Mouse (Mus musculus) megakaryocyte progenitor cell, adult 5-6 weeks (primary cell): Measurements from ENCODE around the gene Slc18b1. TPM values are rescaled to one million over a fixed set of nuclear protein-coding genes. Genes with fewer than 3 reads are reported as not detected.
"Not testable (repeated sequence)": the region's sequence is repeated elsewhere in the genome, so short reads cannot be mapped to it uniquely, and the experiment has no call there.

Experiments
- ATAC-seq: replicated peaks from 2 replicates; pipeline ENCODE4 v1.8.0; 2016; ENCODE audit warnings: mild to moderate bottlenecking, moderate TSS enrichment, inconsistent platforms; ENCODE audit not compliant: poor library complexity
- total RNA-seq, 2 experiments: library from RNA; stranded (forward) in 1 of 2; stranded (reverse) in 1 of 2; fragments of 157-497, 149-512 nt in 1 of 2; fragments of 200-1000 nt in 1 of 2; gene quantifications; 2 replicates each; pipeline versions ENCODE4 v1.2.3 to v1.2.4; 2015 to 2017

Gene Slc18b1
- total RNA-seq (2015), result 0.51 and 3.6 TPM in 2 replicates
- total RNA-seq (2017), result 0.04 and 0.30 TPM in 2 replicates

DNA sequence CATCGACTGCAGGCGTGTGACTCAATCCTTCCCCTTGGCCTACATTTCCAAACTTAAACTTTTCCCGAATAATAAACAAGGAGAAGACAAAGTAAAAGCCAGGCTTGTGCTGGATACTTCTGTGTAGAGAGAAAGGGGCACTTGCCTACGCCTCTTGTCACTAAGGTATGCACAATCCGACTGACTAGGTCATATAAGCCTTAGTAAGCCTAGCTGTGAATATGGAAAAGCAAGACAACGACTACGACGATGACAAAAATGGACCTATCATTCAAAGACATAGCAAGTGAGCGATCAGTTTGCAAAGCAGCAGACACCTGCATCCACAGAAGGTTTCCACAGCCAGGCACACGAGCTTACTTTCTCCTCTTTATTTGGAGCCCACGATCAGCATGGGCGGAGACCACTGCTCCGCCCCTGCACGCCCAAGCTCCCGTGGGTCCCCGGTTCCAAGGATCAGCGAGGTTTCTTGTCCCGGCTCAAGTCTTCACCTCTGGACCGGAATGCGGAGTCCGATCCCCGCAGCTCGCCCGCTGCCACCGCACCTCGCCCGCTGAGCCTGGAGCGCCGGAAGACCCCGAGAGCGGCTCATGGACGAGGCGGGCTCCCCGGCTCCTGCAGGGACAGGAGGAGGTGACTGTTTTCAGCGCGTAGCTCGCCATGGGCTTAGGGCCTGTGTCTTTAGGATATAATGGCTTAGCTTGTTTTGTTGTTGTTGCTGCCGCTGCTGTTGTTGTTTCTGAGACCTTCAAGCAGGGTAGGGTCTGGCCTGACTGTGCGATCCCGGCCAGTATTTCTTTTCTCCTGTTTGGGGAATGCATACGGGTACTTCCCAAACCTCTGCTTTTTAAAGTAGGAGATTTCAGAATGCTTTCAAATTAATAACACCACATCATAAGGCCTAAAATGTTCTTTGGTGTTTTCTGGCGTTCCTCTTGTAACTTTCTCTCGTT is at the start of gene Slc18b1:
Gene Slc18b1 (plus strand): TSS at position 436 of the 953 bp plus-strand sequence.
- ATAC-seq, result peak; percentile 68

DNA sequence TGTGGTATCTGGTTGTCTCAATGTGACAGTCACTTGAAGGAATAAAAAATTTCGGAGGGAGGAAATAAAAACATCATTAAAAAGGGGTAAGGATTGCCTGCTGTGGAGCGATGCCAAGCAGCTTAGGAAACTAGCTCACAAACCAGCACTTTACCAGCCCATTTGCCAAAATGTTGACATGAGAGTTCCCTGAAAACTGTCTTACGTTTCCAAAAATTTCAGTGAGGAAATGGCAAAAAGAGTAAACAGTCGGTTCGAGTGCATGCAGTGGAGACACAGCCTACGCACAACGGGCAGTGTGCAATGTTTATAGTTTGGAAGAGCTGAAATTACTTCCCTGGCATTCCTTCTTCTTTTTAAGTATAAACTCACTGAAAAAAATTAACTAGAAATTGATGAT is 42.6 kb upstream of the Slc18b1 start:
- ATAC-seq, result no peak

DNA sequence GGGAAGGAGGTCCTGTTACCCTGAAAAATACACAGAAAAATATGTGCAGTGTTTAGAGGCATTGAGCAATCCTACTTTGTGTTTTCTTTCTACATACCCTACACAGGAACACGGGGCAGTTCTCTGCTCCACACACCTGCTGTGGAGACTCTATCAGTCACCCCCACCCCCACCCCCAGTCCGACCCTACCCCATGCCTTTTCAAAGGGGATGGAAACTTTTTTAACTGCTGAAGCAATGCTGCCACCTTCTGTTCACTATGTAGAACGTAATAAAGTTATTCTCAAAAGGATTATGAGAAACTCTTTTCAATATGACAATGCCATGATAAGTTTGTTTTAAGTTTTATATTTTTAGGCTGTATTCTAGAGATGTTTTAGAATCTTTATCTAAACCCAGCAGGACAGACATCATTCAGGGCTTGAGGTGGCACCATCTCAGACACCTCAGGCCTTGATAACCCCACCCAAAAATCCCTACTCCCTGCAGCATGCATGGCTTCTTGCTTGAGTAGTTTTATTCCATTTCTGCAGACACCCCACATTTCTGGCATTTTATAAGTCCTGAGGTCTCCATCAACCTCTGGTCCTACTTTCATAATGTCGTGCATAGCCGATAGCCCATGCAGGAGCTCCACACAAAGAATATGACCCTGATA is 19.4 kb upstream of the Slc18b1 start:
- ATAC-seq, result no peak

DNA sequence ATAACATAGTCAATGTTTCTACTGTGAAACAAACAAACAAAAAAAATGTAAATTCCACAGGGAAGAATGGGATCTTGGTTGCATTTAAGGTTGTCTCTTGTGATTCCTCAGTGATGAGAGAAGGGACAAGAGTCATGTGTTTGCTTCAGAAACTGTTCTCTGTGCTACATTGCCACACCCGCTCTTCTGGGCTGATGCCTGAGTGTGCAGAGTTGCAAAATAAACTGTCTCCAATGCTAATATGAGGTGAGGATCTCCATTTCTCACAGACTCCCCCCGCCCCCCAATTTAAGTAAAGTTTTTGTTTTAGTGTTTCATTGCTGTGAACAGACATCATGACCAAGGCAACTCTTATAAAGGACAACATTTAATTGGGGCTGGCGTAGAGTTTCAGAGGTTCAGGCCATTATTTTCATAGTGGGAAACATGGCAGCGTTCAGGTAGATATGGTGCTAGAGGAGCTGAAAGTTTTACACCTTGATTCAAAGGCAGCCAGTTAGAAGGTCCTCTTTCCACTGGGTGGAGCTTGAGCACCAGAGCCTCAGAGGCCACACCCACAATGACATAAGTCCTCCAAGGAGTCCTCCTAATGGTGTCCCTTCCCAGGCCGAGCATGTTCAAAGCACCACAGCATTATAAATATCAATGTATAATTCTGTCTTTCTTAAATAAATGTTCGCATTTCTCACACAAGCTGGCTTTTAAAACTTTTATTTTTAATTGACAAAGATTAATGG is 16.1 kb upstream of the Slc18b1 start:
- peak; percentile 54 for ATAC-seq

DNA sequence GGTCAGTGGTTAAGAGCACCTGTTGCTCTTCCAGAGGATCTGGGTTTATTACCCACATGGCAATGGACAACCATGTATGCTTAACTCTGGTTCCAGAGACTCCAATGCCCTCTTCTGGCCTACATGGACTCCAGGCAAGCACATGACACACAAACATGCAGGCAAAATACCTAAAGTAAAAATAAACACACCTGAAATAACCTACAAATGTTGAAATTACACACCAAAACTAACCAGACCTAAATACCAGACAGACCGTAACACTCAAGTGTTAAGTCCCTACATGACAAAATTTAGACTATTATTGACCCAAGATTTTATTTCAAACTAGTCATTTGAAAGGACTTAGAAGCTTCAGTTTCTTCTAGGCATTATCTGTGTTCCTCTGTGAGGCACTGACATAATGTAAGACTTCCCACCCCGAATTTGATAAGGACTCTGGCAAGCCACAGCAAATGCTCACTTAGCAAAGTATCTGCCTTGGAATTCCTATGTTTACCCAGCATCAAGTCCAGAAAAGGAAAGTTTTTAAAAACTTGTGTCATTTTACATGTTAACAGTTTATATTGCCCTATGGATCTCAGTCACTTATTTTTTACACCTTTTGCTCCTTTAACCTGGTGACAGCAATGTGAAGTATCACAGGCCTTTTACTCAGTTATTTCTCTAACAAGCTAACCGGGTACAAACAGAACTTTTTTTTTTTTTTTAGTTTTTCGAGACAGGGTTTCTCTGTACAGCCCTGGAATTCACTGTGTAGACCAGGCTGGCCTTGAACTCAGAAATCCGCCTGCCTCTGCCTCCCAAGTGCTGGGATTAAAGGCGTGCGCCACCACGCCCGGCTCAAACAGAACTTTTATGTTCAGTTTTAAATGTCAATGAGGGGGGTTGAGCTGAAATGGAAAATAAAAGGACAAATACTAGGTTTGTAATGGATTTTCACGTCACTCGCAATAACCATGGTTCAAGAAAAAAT is 14.7 kb upstream of the Slc18b1 start:
- peak; percentile 8; the same call in 1 of the 2 replicates for ATAC-seq

DNA sequence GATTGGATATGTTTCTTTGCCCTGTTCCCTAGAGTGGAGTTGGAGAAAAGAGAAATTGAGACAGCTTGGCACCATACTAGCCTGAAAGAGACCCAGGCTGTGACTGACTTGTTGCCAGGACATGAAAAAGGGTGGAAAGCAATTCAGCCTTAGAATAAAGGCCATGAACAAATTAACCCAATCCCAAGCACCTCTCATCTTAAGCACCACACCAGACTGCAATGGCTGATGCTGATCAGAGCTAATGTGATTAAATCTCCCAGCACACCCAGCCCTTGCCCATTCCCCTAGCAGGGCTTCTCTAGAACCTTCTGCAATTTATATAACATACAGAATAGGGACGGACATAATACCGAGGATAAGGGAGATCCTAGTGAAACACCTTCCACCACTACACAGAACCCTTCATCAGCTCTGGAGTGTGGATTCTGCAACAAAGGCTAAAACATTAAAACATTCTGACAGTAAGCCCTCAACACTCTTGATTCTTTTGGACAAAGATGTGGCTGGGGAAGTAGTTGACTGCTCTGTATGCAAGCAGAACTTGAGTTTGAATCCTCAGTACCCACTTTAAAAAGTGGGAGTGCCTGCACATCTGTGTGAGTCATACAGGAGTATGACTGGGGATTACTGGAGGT is 13.8 kb upstream of the Slc18b1 start:
- peak; percentile 1; the same call in 1 of the 2 replicates for ATAC-seq

DNA sequence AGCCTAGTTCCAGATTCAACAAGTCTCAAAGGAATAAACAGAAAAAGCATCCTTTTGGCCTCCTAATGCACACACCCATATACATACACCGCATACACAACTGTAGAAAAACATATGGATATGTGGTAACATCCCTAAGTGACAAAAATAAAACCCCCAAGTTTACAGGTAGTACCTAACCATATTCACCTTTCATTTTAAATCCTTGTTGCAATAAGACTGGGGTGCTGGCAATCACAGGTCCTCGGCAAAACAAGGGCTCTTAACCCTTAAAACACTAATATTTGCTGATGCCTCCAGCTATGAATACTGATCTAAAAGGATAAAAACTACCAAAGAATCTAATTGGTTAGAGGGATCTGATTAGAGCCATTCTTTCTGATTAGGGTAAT is 13.3 kb upstream of the Slc18b1 start:
- no peak for ATAC-seq

DNA sequence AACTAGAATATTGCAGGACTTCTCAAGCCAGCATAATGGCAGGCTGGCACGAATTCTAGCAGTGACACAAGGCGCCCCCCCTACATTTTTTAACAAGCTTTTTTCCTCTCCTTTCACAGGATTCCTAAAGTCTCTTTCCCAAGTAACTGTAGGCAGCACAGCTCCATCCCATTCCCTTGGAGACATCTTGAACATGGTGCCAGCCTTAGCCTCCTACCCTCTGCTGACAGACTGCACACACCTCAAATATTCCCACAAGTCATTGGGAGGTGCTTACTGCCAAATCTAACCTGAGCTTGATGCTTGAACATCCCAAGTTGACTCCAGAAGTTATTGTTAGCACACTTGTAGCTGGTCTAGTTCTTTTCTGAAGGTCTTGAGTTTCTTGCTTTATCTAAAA is 12.7 kb upstream of the Slc18b1 start:
- ATAC-seq, result no peak

DNA sequence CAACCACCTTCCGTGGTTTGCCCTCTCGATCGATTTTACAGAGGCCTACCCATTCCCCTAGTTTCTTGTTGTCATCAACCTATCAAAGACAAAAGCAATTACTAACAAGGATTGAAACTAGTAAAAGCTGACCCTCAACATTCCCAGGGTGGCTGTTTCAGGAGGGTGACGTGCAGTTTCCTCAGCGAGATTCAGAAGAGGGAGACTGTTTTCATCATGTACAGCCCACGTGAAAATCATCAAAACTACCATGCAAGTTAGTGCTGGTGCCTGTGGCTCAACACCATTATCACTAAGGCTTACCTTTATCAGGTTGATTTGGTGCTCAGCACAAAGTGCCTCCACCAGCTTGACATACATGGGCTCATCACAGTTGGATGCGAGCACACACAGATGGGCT is 11.2 kb upstream of the Slc18b1 start:
- ATAC-seq, result not testable (repeated sequence)

DNA sequence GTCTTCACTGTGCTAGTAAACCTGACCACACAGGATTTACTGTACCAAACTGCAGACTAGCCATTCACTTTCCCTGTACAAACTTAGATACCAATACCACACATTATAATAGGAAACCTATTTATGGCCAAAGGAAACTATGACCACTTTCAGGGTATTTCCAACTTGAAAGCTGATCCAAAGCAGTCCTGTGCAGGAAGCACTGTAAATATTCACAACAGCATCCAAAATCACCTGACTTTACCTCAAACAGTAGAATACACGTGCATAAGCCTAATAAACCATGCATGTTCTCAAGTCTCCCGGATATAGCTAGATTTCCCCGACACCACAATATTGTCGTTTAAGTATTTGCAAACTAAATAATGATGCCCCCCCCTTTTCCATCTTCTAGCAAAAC is 10.7 kb upstream of the Slc18b1 start:
- no peak for ATAC-seq

DNA sequence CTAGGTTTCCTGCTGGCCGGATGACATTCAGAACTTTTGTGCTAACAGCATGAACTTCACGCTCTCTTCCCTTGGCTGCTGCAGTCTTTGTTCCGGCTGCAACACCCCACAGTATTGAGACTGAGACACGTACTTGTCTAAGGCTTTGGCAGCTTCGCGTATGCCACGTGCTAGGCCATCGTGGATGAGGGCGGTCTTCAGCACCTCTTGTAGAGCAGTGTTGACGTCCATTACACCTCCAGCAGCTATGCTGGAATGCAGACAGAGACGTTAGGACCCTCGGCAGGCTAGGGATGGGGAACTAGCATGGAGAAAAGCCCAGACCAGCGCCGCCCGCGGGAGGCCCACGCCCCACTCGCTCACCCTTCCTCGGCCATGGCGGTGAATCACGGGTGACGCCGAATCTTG is 10.2 kb upstream of the Slc18b1 start:
- ATAC-seq, result not testable (repeated sequence)

DNA sequence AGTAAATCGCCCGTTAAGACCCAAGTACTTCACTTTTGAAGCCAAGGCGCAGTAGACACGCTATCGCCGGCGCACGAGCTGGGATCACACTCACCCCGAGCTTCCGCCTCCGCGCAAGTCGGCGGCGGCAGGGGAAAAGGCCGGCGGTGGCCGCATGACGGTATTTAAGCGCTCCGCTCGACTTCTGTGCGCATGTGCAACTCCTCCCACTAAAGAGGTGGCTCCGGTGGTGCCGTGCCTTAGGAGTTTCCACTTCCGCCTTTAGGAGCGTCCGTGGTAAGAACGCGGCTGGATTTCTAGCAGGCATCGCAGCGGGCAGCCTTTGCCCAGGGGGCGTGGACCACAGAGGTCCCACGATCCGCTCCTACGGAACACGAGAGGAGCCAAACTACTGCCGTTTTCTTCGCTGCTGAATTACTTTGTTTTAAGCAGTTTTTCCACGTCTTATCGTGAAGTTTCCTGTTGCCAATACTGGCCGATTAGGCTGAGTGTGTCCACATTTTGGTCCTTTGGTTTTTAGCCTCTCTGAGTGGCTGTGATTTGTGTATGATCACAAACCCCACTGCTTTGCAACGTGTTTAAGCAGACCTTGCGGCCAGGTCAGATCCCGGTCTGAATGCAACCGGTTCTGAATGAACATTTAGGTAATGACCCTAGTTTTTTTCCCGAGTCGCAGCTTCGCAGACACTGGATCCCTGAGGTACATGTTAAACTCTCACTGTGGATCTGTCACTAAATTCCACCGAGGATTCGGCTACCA is 9.5 kb upstream of the Slc18b1 start, which contains the start of gene Rps12:
Gene Rps12 (minus strand): TSS at position 214 of the 760 bp plus-strand sequence.
- ATAC-seq, result peak; percentile 81

DNA sequence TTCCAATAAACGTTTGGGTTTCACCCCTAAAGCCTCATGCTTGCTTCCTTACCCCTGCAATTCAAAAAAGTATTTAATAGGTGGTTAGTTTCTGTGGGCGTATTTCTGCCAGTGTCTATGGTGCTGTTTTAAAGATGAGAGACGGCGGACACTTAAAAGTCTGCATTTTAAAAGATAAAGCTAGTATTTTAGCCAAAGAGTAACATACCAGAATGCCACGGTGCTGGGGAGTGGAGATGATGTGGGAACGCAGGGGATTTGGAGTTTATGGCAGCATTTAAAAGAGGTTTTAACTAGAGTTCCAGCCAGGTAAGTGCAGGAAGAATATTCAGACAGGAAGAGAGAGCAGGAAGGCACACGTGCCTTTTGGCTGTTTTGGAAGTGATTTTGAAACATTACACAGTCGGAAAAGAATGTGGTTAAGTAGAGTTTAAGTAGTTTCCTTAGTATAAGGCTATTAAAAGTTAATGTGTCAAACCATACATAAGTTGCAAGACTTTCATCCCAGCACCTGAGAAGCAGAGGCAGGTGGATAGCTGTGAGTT is 8.7 kb upstream of the Slc18b1 start:
- ATAC-seq, result no peak

DNA sequence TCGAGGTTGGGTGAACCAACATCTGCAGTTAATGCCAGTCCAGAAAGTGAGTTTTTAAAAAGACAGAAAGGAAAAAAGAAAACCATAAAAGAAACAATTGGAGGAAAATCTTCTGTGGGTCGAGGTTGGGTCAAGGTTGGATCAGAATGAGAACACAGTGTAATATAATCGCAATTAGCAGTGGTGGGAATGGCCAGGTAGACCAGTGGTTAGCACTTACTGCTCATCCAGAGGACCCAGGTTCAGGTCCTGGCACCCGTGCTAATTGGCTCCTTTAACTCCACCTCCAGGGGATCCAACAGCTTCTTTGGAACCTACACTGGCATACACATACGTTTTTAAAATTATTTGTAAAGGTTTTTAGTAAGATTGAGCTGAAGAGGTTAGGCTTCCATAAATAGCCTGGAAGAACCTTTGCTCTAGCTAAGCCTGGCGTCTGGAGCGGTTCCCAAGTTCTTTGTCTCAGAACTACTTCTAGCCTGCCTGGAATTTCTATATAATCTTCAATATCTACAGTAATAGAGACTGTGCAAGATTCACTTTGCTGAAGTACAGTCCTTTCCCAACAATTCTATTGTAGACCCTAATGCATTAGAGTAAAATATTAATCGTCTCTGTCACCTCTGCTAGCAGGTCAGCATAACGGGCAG is 790 bp upstream of the Slc18b1 start:
- ATAC-seq, result no peak

DNA sequence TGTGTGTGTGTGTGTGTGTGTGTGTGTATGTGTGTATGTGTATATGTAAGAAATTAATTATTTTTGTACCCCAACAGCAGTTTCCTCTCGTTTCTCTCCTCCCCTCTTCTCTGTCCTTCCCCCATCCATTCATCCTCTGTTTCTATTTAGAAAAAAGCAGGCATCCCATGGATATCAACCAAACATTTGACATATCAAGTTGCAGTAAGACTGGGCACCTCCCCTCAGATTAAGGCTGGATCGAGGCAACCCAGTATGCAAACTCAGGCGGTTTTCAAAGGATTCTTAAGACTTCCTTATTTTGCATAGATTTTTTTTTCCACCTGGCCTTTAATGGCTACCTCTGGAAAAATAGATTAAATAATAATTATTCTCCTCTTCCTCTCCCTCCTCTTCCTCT is 820 bp downstream of the Slc18b1 start:
- 0 out of 2 replicates have a peak, but pooled peaks have one; percentile 19 for ATAC-seq

DNA sequence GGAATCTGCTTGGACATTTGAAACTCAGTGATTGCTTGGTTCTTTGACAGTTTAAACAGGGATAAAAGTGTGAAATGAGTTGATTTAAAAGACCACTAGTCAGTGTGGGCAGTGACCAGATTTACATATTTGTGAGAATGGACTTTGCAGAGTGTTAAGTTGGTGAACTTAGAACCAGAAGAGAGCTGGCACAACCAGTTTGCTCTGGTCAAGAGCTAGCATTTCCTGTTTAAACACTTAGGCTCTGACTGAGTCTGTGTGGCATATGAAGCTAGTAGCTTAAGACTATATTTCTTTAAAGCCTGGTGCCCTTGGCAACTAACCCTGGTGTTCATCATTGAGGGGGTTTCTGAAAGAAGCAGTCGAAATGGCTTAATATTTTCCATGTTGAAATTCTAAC is 1.4 kb downstream of the Slc18b1 start:
- ATAC-seq, result no peak

DNA sequence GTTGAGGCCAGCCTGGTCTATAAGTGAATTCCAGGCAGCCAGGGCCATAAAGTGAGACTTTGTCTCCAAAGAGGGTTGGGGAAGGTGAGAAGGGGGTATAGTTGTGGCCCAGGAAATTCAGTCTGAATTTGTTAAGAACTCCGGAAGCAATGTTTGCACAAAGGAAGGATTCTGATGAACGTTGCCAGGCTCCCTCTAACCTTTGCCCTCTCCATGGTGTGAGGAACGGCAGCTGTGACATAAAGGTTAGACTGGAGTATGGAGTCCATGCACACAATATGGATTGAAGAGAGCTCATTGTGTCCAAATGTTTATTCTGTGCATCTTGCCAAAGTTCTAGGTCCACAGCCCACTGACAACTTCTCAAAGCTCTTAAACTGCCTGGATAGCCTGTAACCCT is 3.1 kb downstream of the Slc18b1 start:
- ATAC-seq, result no peak

DNA sequence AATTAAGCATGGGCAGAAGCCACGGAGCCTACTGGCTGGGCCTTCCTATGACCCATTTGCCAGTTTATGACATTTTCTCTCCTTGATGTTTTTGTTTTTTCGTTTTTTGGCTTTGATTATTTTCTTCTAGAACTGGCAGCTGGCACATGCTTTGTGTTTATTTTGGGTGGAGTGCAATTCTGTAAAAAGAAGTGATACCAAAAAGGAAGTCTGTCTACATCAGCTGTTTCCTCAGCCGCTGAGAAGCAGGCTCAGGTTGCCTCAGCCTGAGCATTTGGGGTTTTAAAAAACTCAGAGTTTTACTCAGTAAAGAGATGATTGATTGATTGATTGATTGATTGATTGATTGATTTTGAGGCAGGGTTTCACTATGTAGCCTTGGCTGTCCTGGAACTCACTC is 6.1 kb downstream of the Slc18b1 start:
- ATAC-seq, result 0 out of 2 replicates have a peak, but pooled peaks have one; percentile 46
